Mouse (Mus musculus) left cerebral cortex, postnatal 25 days (tissue): ENCODE measurements around the gene Kif3b. TPM values are rescaled to one million over a fixed set of nuclear protein-coding genes. Genes with fewer than 3 reads are reported as not detected.

ENCODE experiments used
- DNase-seq, 2 experiments: peaks; one replicate each; pipeline ENCODE4 v3.0.0; 2022; ENCODE audit warnings: low spot score in 2 of 2, mixed read lengths in 1 of 2
- intact Hi-C: fragments of 180-260 bp; cut with DNase I; formaldehyde crosslinking; loops from one replicate; pipeline ENCODE4 v1.15.1; 2025
- total RNA-seq, 2 experiments: library from RNA; stranded (reverse); gene quantifications; 2 replicates each; pipeline ENCODE4 v1.2.3; 2021

Kif3b gene
- total RNA-seq, 2 experiments from 2014 or later: 59.3 to 60.2 TPM

DNA sequence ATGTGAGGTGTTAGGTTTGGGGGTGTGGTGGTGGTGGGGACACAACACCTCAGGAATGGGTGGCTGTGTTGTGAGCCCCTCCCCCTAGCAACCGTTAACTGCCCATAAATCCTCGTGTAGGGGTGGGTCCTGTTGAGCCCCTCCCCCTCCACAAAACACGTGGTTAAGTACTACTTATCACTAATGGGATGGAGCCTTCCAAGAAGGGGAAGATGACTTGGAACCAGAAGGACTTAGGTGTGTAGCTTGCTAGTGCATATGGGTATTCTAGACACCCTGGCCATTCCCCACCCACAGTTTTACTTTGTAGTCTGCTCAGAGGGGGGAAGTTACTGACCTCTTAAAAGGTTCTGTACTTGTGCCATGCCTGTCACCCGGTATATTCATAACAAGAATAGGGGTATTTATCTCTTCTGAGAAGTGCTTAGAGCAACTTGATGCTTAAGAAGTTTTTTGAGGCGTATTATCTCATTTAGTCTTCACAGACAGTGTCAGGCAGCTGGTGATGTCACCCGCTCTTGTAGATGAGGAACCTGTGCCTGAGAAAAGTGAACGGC, 1.2 kb downstream of the Kif3b start:
- DNase-seq: no peak
- intact Hi-C loops: loop anchor here (5.0 to 10.0 kb wide), 2 partner anchors 55 to 292 kb away; partner anchors contain the start of gene Asxl1

DNA sequence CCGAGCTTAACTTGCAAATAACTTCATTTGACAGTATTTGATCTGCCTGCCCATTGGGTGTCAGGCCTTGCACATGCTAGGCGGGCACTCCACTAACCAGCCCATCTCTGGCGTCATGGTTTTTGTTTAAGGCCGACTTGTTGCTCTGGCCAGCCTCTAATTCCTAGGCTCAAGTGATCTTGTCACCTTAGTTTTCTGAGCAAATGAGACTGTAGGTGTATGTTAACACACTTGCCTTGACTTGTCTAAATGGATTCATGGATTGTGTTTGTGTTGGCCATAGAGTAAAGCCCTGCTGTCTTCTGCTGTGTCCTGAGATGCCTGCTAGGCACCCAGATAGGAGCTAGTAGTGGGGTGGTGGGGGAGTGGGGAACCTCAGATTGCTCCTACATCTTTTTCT, 4.0 kb downstream of the Kif3b start:
- no peak for DNase-seq
- intact Hi-C loops: loop anchor here (10.0 kb wide), 1 partner anchor 290 kb away; no protein-coding TSS in a partner anchor

DNA sequence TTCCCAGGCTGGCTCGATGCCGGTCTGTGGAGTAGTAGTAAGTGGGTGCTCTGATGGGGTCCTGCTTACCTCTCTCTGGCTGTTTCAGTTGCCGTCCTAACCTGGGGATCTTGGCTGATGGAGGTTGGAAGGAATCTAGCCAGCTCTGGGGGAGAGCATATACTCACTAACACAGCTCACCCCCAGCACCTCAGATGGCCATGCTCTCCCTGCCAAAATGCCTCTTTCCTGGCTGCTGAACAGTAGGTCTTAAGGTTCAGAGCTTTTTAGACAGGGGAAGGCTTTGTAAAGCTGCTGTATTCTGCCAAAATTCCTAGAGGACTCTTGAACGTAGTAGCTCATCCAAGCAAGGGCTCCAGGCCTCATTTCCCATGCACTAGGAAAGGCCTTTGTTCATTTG, 6.6 kb downstream of the Kif3b start:
- DNase-seq: no peak
- intact Hi-C loops: loop anchor here (10.0 kb wide), 1 partner anchor 287 kb away; no protein-coding TSS in a partner anchor

DNA sequence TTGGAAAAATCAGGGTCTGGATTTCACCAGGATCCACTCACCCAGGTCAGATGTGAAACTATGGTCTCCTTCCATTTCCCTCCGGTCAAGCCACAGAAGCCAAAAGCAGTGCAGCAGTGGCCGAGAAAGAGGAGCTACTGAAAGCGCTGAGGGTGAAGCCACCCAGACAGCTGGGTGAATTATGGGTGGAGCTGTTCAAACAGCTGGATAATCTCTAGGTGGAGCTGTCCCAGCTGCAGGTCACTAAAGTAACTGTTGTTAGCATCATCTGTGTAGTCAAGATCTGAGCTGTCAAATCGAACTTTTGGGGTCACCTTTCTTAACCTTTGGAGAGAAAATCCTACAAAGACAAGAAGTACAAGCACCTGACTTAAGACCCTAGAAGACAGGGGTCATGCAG, 7.2 kb downstream of the Kif3b start:
- no peak for DNase-seq
- intact Hi-C loops: loop anchor here (10.0 kb wide), 1 partner anchor 286 kb away; no protein-coding TSS in a partner anchor

DNA sequence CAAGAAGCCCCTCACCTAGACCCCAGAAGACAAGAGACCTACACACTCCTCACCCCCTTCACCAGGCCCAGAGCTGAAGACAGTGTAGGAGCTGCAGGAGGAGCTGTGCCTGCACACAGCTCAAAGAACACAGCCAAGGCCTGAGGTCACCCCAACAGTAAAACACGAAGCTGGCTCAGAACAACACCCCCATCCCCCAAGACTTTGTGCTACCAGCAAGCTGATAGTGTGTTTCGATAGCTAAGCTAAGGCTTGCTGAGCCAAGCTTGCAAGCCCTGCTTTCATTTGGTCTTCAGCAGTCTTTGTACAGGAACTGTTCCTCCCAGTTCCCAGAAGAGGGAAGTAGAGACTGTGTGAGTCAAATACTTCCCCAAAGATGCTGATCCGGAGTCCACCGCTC, 7.7 kb downstream of the Kif3b start:
- peak; percentile 17 to 35 for DNase-seq
- intact Hi-C loops: loop anchor here (10.0 kb wide), 1 partner anchor 286 kb away; no protein-coding TSS in a partner anchor

DNA sequence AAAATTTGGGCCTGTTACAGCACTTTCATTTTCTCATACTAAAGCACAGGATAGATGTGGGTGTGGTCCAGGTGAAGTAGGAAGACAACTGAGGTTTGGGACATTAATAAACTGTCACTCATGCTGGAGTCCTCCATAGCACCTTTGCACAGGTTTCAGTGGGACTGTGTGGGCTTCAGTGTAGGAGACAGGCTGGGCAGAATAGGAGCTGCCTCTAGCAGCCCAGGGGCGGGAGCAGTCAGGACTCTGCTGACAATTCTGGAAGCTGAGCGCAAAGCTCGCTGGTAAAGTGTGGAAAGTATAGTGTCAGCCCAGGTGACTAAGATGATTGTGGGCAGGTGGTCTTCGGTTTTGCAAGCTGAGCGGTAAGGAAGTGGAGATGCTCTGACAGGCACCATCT, 9.9 kb downstream of the Kif3b start:
- intact Hi-C loops: no loop called here

DNA sequence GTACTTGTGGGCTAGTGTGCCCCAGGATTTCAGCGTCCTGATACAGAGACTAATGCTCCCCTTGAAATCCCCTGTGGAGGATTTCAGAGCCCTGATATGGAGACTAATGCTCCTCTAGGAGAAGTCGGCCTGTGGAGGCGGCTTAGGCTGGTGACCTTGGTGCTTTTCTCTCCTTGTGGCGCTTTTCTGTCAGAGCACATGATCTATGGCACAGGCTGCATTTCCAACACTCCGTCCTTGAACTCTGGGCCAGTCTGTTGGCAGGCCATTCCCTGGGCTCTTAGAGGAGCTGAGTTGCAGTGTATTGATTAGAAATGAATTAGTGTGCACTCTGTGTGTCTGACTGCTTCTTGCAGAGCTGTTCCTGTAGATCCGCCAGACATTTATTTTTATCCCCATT, 14.0 kb downstream of the Kif3b start:
- peak; percentile 14 to 28 for DNase-seq
- intact Hi-C loops: no loop called here

More for the DNA sequence above, 9.9 kb downstream of the Kif3b start:
- DNase-seq: peak; percentile 10 to 13

DNA sequence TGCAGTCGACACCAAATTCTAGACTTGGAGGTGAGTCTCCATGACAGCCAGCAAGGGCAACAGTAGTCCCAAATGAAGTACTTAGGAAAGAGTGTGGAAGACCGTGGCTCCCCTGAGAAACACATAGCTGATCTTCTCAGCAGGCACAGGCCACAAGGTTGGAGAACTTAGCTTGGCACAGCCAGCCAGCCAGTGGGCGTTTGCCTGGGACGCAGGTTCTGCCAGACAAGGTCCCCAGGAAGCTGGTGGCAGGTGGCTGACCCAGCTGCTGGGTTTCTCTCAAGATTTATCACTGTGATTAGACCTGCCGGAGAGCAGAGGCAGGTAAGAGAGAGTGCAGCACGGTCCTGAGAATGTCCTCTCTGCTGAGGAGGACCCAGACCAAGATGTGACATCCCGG, 17.4 kb downstream of the Kif3b start:
- intact Hi-C loops: no loop called here
- DNase-seq: no peak

DNA sequence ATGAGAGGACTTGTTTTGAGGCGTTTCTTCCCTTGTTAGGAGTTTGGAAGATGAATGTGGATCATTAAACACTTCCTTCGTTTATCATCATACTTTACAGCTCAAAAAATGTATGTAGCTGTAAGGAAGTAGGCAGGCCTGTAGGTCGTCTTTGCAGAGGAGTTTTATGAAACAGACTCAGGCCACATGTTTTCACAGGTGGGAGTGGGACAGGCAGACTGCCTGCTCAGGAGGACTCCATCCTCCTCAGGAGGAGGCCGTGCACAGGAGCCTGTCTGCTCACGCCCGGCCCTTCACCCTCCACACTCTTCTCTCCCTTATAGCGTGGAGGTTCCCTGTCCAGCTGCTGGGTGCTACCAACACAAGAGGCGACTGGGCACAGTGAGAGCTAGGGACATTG, 17.9 kb downstream of the Kif3b start:
- DNase-seq: peak in 1 of 2 experiments; percentile 43
- intact Hi-C loops: no loop called here

DNA sequence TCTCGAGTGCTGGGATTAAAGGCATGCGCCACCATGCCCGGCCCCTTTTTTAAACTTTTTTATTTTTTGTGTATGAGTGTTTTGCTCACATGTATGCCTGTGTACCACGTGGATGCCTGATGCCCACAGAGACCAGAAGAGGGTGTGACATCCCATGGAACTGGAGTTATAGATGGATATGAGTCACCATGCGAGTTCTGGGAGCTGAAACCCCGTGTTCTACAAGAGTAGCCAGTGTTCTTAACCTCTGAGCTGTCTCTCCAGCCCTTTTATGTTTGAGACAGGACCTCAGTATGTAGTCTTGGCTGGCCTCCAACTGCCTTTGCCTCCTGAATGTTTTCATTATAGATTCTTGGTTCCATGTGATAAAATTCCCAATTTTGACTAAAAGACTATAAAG, 19.0 kb downstream of the Kif3b start:
- DNase-seq: no peak
- intact Hi-C loops: no loop called here

DNA sequence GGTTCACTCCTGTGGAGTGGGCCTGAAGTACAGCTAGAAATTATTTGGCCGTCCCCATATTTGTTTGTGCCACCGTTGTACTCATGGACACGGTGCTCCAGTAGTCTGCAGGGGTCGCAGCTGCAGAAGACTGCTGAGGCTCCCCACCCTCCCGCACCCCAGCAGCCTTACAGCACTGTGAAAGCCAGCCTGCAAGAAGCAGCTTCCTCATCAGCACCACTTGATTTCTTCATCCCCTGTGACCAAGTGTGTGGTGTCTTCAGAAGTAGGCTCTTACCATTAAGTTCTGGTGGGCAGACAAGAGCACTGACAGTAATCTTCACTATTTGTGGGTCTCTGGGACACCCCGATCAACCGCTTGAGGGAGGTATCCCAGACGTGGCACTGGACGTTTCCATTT, 21.7 kb downstream of the Kif3b start:
- DNase-seq: no peak

DNA sequence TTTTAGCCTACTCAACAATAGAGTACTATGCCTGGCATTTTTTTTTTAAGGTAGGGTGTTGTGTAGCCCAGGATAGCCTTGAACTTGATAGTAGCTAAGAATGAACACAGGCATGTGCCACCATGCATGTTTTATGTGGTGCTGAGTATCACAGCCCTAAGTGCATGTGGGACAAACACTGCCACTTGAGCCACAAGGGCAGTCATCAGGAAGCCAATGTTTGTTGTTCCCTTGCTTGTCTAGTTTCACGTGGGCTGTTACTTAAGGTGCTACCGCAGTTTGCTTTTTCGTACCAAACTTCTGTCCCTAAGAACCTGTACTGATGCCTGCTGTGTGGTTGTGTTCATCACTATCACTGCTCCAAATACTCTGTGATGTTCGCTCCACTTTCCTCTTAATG, 27.2 kb downstream of the Kif3b start:
- DNase-seq: no peak
- intact Hi-C loops: no loop called here

More for the DNA sequence above, 21.7 kb downstream of the Kif3b start:
- intact Hi-C loops: no loop called here

DNA sequence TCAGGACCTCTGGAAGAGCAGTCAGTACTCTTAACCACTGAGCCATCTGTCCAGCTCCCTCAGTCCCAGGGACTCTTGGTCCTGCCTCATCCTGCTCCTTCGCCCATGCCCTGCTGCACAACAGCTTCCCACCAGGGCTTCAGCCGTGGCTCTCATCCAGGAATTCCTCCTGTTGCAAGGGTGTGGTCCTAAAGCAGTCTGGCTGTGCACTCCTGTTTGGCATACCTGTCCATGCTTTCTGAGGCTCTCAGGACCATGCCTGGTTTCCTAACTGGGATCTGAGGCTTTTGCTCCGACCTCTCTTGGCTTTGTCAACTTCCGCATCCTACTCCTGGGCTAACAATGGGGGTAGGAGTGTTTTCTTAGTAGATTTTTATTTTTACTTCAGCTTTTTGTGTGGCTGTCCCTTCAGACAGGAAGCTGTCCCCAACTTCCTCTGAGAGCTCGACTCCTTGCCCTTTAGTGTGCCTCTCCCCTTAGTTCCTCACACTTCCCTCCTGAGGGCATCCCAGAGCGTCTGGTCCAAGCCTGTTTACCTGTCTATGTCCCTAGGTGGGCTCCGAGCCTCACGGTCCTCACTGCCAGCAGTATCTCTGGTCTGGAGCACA, 27.9 kb downstream of the Kif3b start:
- intact Hi-C loops: no loop called here
- DNase-seq: no peak

DNA sequence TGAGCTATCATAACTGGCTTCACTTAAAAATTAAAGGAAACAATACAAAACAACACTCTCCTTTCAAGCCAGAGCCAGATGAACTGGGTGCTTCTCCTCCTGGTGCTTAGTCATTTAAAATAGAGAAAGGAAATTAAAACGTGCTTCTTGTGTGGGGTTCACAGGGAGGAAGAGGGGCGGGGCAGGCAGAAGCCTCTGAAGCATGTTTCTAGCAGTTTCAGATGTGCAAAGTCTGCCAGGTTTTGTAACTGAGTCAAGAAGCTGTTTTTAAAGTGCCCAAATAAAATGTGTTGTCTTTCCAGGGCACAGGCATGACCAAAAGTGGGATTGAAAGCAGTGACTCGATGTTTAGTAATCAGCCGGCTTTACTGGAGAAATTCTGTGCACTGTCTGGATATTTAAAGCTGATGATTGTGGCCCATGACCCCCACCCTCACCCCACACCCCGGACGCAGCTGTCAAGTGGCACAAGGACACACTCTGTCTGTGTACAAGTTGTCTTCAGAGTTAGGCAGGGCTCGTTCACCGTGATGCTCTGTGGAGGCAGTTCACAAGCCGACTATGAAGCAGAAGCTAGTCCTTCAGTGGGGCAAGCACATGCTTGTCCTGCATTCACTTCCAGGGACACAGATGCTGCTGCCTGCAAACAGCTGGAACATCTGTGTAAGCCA, 34.6 kb downstream of the Kif3b start:
- peak in 1 of 2 experiments; percentile 10 for DNase-seq
- intact Hi-C loops: no loop called here

DNA sequence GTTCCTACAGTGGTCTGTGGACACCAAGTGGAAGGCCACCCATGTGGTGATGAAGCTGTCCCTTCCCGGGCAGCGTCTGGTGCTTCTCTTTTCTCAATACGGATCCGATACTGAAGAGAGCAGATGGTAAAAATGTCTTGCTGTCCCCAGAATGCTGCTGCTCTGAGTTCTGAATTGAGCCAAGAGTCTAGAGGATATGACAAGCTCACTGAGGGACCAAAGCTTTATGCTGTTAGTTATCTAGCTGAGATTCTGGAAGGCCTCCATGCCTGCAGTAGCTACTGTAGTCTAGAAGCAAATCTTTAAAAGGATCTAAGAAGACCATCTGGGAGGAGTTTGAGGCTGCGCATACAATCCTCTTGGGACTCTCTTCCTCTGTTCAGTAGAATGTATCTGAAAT, 41.1 kb downstream of the Kif3b start:
- DNase-seq: peak in 1 of 2 experiments; percentile 24
- intact Hi-C loops: no loop called here

DNA sequence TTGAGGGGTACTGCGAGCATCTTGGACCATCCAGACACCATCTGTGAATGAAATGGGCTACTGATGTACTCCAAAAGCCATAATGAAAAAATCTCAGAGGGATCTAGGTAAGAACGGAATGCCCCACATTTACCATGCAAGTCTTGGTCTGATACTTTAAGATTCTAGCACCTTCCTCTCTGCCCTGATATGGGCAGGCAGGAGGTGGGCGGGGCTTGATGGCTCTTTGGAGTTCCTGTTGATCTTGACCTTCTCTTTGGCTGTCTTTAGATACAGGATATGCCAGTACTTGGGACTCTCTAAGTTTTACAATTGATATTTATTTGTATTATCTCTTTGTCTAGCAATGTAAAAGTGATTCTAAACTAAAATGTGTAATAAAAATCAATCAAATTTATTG, 41.8 kb downstream of the Kif3b start:
- DNase-seq: no peak
- intact Hi-C loops: no loop called here

DNA sequence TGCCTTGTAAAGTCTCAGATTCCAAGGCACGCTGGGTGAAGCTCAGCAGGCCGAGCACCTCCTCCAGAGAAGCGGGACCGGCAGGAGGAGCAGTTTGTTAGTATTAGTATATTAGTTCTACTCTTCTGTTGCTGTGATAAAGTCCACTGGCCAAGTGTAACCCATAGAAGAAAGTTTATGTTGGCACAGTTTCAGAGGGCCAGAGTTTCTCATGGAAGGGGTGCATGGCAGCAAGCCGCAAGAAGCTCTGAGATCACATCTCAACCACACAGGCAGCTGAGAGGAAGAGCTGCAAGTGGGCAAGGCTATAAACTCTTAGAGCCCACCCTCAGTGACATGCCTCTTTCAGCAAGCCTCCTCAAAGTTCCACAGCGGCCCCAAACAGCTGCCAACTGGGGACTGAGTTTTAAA, 42.6 kb downstream of the Kif3b start:
- intact Hi-C loops: no loop called here
- DNase-seq: no peak

DNA sequence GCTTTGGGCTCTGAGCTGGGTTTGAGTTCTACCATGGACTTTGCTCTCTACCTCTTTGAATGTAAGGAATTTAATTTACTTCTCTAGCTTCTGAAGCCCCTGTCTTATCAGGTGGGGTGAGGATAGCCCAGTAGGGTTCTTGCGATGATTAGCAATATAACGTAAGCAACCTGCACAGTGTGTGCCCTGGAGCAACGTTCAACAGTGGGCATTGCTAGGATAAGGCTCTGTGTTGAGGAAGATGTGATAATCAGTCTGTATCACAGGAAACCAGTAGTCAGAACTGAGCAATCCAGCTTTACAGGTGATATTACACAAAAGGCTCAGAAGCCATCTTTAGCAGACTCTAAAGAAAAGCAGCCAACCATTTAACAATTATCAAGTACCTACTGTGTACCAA, 43.1 kb downstream of the Kif3b start:
- no peak for DNase-seq
- intact Hi-C loops: no loop called here

DNA sequence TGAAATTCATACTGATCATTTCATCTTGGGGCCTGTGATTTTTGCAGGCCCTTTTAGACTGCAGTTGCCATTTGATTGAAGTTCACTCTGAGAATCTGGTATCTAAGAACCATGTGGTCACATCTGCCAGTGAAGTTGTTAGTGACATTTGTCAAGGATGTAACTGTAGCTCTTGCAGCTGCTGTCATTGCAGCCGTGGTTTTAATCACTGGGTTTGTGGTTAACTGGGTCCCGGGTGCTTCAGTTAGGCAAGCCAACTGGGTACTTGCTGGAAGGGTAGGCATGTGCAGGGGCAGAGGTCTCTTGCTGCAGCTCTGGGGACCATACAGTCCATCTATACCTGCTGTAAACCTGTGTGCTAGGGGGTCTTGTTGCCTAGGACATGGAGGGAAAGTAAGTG, 44.9 kb downstream of the Kif3b start:
- no peak for DNase-seq
- intact Hi-C loops: no loop called here

DNA sequence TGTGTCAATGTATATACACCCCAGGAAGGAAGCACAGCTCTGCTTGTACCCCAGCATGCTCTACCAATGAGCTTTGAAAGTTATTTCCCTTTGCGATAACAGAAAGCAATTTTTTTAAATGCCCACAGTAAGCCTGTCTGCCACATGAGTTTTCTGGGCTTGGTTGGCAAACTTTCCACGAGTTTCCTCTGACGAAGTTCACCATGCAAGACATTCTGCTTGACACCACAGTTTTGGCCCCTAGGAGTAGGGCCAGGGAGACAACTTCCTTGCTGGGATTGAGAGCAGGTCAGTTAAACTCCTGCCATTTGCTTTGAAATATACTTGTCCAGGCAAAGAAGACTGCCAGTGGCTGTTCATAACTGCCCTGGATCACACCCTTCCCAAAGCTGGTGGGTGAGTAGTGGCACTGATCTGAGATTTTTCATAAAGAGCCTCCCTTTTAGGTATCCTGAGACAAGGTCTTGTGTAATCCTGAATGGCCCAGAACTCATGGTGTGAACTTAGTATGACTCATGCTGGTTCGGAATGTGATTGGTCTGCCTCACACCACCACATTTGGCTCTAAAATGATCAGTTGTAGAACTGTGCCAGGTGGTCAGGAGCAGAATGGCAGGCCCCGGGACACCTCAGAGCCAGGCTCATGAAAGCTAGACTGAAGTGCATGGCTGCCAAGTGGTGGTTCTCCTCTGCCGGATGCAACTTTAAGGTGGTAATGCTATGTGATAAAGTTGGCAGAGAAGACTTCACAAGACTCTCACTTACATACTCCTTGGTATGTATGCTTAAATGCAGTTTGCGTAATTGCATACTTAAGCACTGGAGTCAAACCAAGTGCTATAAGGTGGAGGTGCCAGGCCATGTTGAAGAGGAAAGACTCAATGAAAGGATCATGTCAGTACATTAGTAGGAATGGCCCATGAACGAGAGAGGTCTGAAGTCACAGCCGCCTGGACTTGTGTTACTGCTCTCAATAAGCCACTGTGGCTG, 47.4 kb downstream of the Kif3b start:
- intact Hi-C loops: no loop called here
- no peak for DNase-seq
